Mouse (Mus musculus) forebrain, embryonic 16.5 days (tissue): ENCODE data around the gene Mitf. TPM values are rescaled to one million over a fixed set of nuclear protein-coding genes. Genes with fewer than 3 reads are reported as not detected.

Source experiments
- ATAC-seq: fragments of 200-750 bp; cut with Nextera tagmentation; 2 replicates; pipeline ENCODE4 v1.8.0; 2017; ENCODE audit warnings: mild to moderate bottlenecking, moderate library complexity
- H3K27ac ChIP-seq: fragments of 300-500 bp; sonication (generic); 2 replicates; pipeline ENCODE4 v1.5.1; 2014; ENCODE audit warnings: low read length, control low read depth
- H3K27me3 ChIP-seq: fragments of 300-500 bp; sonication (generic); replicated peaks from 2 replicates; pipeline ENCODE4 v1.6.1; 2014; ENCODE audit warnings: low read length; ENCODE audit not compliant: control insufficient read depth, insufficient read depth
- H3K36me3 ChIP-seq: fragments of 300-500 bp; sonication (generic); 2 replicates; pipeline ENCODE4 v1.6.1; 2014; ENCODE audit not compliant: control insufficient read depth, insufficient read depth
- H3K4me1 ChIP-seq: fragments of 300-500 bp; sonication (generic); replicated peaks from 2 replicates; pipeline ENCODE4 v1.6.1; 2014; ENCODE audit warnings: low read length; ENCODE audit not compliant: control insufficient read depth, insufficient read depth
- H3K4me2 ChIP-seq: fragments of 300-500 bp; sonication (generic); 2 replicates; pipeline ENCODE4 v1.6.1; 2014; ENCODE audit warnings: mild to moderate bottlenecking, low read length, control low read depth
- H3K4me3 ChIP-seq: fragments of 300-500 bp; sonication (generic); replicated peaks from 2 replicates; pipeline ENCODE4 v1.5.1; 2014; ENCODE audit warnings: mild to moderate bottlenecking, low read length, control low read depth
- H3K9ac ChIP-seq: fragments of 300-500 bp; sonication (generic); replicated peaks from 2 replicates; pipeline ENCODE4 v1.6.1; 2014; ENCODE audit warnings: low read depth, low read length, control low read depth
- H3K9me3 ChIP-seq: fragments of 300-500 bp; sonication (generic); 2 replicates; pipeline ENCODE4 v1.6.1; 2016; ENCODE audit warnings: low read length; ENCODE audit not compliant: control insufficient read depth
- WGBS: fragments of 180-500 bp; shearing (Covaris S2); extraction: QIAGEN DNeasy Blood & Tissue Kit; methylation state at CpG from one replicate; pipeline ENCODE4 v1.1.7; 2014; 5-methylcytosine and 5-hydroxymethylcytosine counted together
- polyA plus RNA-seq: library from polyadenylated mRNA; unstranded; fragments of >200 nt; fragmentation: Nextera tagmentation; extraction: Ambion mirVana; gene quantifications from 2 replicates; pipeline ENCODE4 v1.2.1, GENCODE M21; 2015

Gene Mitf
- polyA plus RNA-seq, 1 experiment from 2014 or later, result 0.84 TPM

- H3K36me3 ChIP-seq, result no peaks in the 10 kb centered on the region
- ATAC-seq, result no peak
- no peak overlapping the region for H3K4me2 ChIP-seq
- H3K4me3 ChIP-seq, result no peak overlapping the region
- H3K4me1 ChIP-seq, result no peaks in the 10 kb centered on the region
- no peaks in the 10 kb centered on the region for H3K9me3 ChIP-seq
- WGBS, result 45% methylated on average over 2 of the region's 2 CpGs
- H3K27ac ChIP-seq, result no peak overlapping the region
- H3K27me3 ChIP-seq, result 0 out of 2 replicates have a peak, but pooled peaks cover 2% of the 10 kb centered on the region
- H3K9ac ChIP-seq, result no peak overlapping the region
These were observed 154.9 kb downstream of the Mitf start for GRCm38 (mm10) chr6:97961776-97962175.

GRCm38 (mm10) chr6:97962311-97962710 lies 155.5 kb downstream of the Mitf start:
- no peak for ATAC-seq
- no peaks in the 10 kb centered on the region for H3K36me3 ChIP-seq

GRCm38 (mm10) chr6:97964750-97965149 lies 157.9 kb downstream of the Mitf start:
- no peaks in the 10 kb centered on the region for H3K4me1 ChIP-seq
- 67% methylated on average over 3 of the region's 3 CpGs for WGBS
- no peak overlapping the region for H3K4me2 ChIP-seq
- H3K36me3 ChIP-seq, result no peaks in the 10 kb centered on the region
- no peak for ATAC-seq
- H3K9me3 ChIP-seq, result no peaks in the 10 kb centered on the region
- no peak overlapping the region for H3K9ac ChIP-seq
- H3K4me3 ChIP-seq, result no peak overlapping the region
- no peaks in the 10 kb centered on the region for H3K27me3 ChIP-seq
- H3K27ac ChIP-seq, result no peak overlapping the region

More at GRCm38 (mm10) chr6:97962311-97962710, 155.5 kb downstream of the Mitf start:
- Histone ChIP-seq H3K9me3 (no peaks in the 10 kb centered on the region), H3K4me1 (no peaks in the 10 kb centered on the region), H3K27ac (no peak overlapping the region), H3K27me3 (0 out of 2 replicates have a peak, but pooled peaks cover 2% of the 10 kb centered on the region), H3K9ac (no peak overlapping the region), H3K4me2 (no peak overlapping the region), H3K4me3 (no peak overlapping the region)
- 96% methylated on average over 1 of the region's 1 CpGs for WGBS

DNA sequence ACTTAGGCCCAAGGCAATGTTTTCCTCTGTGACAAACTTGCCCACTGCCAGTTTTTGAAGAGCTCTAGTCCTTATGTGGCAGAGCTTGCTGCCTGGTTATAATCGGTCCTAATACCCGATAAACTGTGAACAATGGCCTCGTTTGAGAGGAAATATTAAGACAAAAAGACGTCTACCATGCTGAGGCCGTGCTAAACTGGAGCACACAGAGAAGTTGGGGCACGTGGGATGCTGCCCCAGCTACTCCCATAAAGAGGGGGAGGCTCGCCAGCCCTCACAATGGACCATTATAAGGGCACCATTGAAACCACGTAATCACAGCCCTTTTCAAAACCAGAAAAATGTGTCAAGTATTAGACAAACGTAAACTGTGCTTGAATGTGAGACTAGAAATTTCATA lies 174.8 kb downstream of the Mitf start:
- ATAC-seq, result no peak
- Histone ChIP-seq H3K36me3 (no peaks in the 10 kb centered on the region), H3K4me2 (no peak overlapping the region), H3K27me3 (no peaks in the 10 kb centered on the region), H3K27ac (no peak overlapping the region), H3K4me3 (no peak overlapping the region), H3K4me1 (no peaks in the 10 kb centered on the region), H3K9ac (no peak overlapping the region), H3K9me3 (no peaks in the 10 kb centered on the region)
- 17% methylated on average over 9 of the region's 9 CpGs for WGBS

- Histone ChIP-seq H3K9ac (no peak overlapping the region), H3K36me3 (no peaks in the 10 kb centered on the region), H3K27me3 (no peaks in the 10 kb centered on the region), H3K4me2 (no peak overlapping the region), H3K9me3 (no peaks in the 10 kb centered on the region), H3K27ac (no peak overlapping the region), H3K4me3 (no peak overlapping the region), H3K4me1 (no peaks in the 10 kb centered on the region)
- ATAC-seq, result no peak
- 73% methylated on average over 9 of the region's 9 CpGs for WGBS
These were observed 178.8 kb downstream of the Mitf start for GRCm38 (mm10) chr6:97985658-97986057.

DNA sequence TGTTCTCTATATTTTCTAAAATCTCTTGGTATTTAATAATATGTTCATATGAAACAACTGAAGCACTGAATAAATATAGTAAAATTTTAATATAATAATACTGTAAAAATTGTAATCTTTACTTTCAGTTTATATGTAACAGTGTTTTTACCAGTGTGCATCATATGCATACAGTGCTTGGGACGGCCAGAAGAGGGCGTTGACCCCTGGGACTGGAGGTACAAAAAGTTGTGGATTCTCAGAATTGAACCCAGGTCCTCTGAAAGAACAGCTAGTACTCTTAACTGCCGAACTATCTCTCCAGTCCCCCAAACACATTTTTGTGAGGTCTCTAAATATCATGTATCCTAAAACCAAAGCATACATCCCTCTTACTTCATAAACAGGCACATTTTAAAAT lies 179.6 kb downstream of the Mitf start:
- no peaks in the 10 kb centered on the region for H3K27me3 ChIP-seq

GRCm38 (mm10) chr6:97993507-97993906 lies 186.7 kb downstream of the Mitf start:
- no peak for ATAC-seq
- WGBS, result 89% methylated on average over 12 of the region's 12 CpGs

More for the DNA sequence above, 179.6 kb downstream of the Mitf start:
- Histone ChIP-seq H3K4me2 (no peak overlapping the region), H3K9me3 (no peaks in the 10 kb centered on the region), H3K36me3 (no peaks in the 10 kb centered on the region), H3K4me1 (no peaks in the 10 kb centered on the region), H3K4me3 (no peak overlapping the region), H3K27ac (no peak overlapping the region), H3K9ac (no peak overlapping the region)
- 89% methylated on average over 3 of the region's 3 CpGs for WGBS
- ATAC-seq, result no peak

DNA sequence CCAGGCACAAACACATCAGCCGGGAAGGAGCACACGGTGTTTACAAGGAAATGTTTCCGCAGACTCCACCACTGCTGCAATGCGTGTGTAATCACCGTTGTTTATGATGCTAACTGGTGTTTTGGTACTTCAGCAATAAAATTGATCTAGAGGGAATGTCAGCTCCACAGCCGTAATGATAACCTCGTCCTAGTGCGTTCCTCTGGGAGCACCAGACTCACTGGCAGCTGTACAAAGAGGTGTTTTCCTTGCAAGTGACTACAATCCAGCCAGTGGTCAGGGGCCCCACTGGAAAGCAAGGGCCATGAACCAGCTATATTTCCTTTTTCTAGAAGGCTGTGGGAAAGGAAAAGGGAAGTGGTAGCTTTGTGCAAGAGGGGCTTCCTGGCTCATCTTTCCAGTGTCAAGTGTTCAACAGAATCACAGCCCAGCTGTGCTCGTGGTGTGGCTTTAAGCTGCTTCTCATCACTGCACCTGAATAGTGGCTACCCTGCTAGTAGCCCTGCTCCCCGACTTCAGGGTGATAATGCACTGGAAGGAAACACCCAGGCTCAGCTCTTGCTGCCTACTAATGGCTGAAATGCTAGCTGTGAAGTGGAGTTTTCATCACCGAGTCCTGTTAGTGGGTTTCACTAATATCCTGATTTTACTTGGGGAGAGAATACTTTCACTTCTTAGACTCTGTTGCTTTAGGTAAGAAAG lies 188.9 kb downstream of the Mitf start:
- no peak overlapping the region for H3K9ac ChIP-seq

More at GRCm38 (mm10) chr6:97993507-97993906, 186.7 kb downstream of the Mitf start:
- Histone ChIP-seq H3K27ac (no peak overlapping the region), H3K36me3 (no peaks in the 10 kb centered on the region), H3K27me3 (no peaks in the 10 kb centered on the region), H3K4me3 (no peak overlapping the region), H3K9ac (no peak overlapping the region), H3K9me3 (no peaks in the 10 kb centered on the region), H3K4me1 (no peaks in the 10 kb centered on the region), H3K4me2 (no peak overlapping the region)

GRCm38 (mm10) chr6:98001551-98001950 lies 194.7 kb downstream of the Mitf start:
- Histone ChIP-seq H3K27me3 (no peaks in the 10 kb centered on the region), H3K4me3 (no peak overlapping the region), H3K36me3 (no peaks in the 10 kb centered on the region), H3K27ac (no peak overlapping the region), H3K9me3 (no peaks in the 10 kb centered on the region), H3K4me1 (peaks cover 3% of the 10 kb centered on the region; the same call in 1 of the 2 replicates), H3K4me2 (no peak overlapping the region), H3K9ac (no peak overlapping the region)
- WGBS, result 41% methylated on average over 4 of the region's 4 CpGs
- ATAC-seq, result no peak

More for the DNA sequence above, 188.9 kb downstream of the Mitf start:
- H3K9me3 ChIP-seq, result no peaks in the 10 kb centered on the region
- WGBS, result 80% methylated on average over 11 of the region's 11 CpGs
- H3K4me2 ChIP-seq, result no peak overlapping the region
- no peaks in the 10 kb centered on the region for H3K36me3 ChIP-seq
- no peak overlapping the region for H3K4me3 ChIP-seq
- no peak overlapping the region for H3K27ac ChIP-seq
- H3K27me3 ChIP-seq, result no peaks in the 10 kb centered on the region
- no peaks in the 10 kb centered on the region for H3K4me1 ChIP-seq
- ATAC-seq, result no peak
